In the genomic region with DNA sequence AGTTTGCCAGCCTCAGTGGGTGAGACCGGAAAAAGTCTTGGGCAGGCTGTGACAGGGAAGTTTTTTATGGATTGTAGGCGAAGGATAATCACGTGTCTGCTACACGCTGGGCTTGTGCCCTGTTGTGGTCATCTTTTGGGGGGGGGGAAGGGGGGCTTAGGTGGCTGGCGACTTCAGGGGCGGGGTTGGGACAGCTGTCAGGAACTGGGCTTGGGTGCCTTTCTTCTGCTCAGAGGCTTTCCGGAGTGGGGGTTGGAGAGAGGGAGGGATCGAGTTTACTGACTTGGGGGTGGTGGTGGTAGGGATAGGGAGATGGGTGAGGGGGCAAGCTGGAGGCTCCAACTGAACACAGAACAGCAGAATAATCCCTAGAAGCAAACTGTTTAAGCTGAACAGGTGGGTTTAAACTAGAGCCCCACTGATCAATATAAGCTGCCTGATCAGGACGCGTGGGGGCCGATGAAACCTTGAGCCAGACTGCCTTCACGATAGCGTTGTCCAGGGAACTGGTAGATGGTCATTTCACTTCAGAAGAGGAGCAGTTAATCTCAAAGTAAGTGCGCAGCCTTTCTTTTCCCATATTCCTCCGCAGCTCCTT, we compare ENCODE assay signal across 8 mouse cellular contexts.
A peak's percentile ranks its signal among the peaks of the same experiment; 100 is the strongest.
DNase-seq lines count a peak whose midpoint lies in the region; ATAC-seq and TF ChIP-seq lines count a peak whose summit lies in the region.

No protein-coding gene starts in this region.

- no peak for TF ChIP-seq EP300 in lung, postnatal 0 days (IDR thresholded peaks at IDR 0.05)

- TF ChIP-seq POLR2A in thymus, adult 2 months (IDR thresholded peaks at IDR 0.05; ENCODE audit: control insufficient read depth, extremely low read depth, insufficient read depth, low read length, poor library complexity): no peak

- intact Hi-C loops in heart, postnatal 25 days (cut with DNase I): loop anchor here (1.0 to 5.0 kb wide), 3 partner anchors 76 to 270 kb away; no protein-coding TSS in a partner anchor

- peaks cover 5% of the 10 kb centered on the region for H3K4me1 ChIP-seq in hindbrain, embryonic 12.5 days
- no peaks in the 10 kb centered on the region; the same call in 1 of the 2 replicates for H3K4me1 ChIP-seq in lung, postnatal 0 days (ENCODE audit: insufficient read depth, low read depth, low read length)
- peaks cover 6% of the 10 kb centered on the region for H3K4me1 ChIP-seq in thymus, adult 2 months (replicated peaks; ENCODE audit: control insufficient read depth, insufficient read depth, low read length)

- no peak for ATAC-seq in hindbrain, embryonic 12.5 days (ENCODE audit: low FRiP score)
- peak; percentile 25; the same call in 1 of the 2 replicates for ATAC-seq in lung, postnatal 0 days

- no peaks in the 10 kb centered on the region for H3K36me3 ChIP-seq in hindbrain, embryonic 12.5 days
- H3K36me3 ChIP-seq in lung, postnatal 0 days (ENCODE audit: insufficient read depth, low read length): no peaks in the 10 kb centered on the region
- H3K36me3 ChIP-seq in thymus, adult 2 months (ENCODE audit: control insufficient read depth, insufficient read depth, low read length): no peaks in the 10 kb centered on the region

- peak overlapping the region; percentile 58 for H3K4me2 ChIP-seq in hindbrain, embryonic 12.5 days (replicated peaks)
- peak overlapping the region; percentile 67 for H3K4me2 ChIP-seq in lung, postnatal 0 days (replicated peaks; ENCODE audit: low read depth, low read length)

- peak; percentile 91 for DNase-seq in heart, adult 11 months
- no peak for DNase-seq in heart, postnatal 25 days (ENCODE audit: low spot score)
- peak; percentile 3 for DNase-seq in embryo, embryonic 11.5 days (ENCODE audit: low read depth, low spot score)
- peak; percentile 35 for DNase-seq in lung, postnatal 0 days (ENCODE audit: low spot score)
- DNase-seq in thymus, adult 2 months: no peak
- no peak for DNase-seq in frontal cortex, postnatal 10 days (ENCODE audit: low spot score in 2 of 2)
- no peak for DNase-seq in thymus, postnatal 14 days

- H3K9ac ChIP-seq in hindbrain, embryonic 12.5 days: 0 out of 2 replicates have a peak overlapping the region, but pooled peaks have one; percentile 18
- H3K9ac ChIP-seq in lung, postnatal 0 days (replicated peaks; ENCODE audit: low read depth): no peak overlapping the region

- TF ChIP-seq CTCF in lung, postnatal 0 days (IDR thresholded peaks at IDR 0.05): no peak
- TF ChIP-seq CTCF in thymus, adult 2 months (IDR thresholded peaks at IDR 0.05; ENCODE audit: borderline replicate concordance, control insufficient read depth, extremely low read depth, insufficient read depth, low read length, poor library complexity): no peak

- H3K27ac ChIP-seq in hindbrain, embryonic 12.5 days: no peak overlapping the region
- H3K27ac ChIP-seq in lung, postnatal 0 days (ENCODE audit: low read length): no peak overlapping the region
- H3K27ac ChIP-seq in thymus, adult 2 months (ENCODE audit: control insufficient read depth, insufficient read depth, low read length): no peak overlapping the region

- H3K4me3 ChIP-seq in hindbrain, embryonic 12.5 days: peak overlapping the region; percentile 24; the same call in 1 of the 2 replicates
- H3K4me3 ChIP-seq in lung, postnatal 0 days (ENCODE audit: low read depth, low read length): peak overlapping the region; percentile 33
- no peak overlapping the region for H3K4me3 ChIP-seq in thymus, adult 2 months (ENCODE audit: control insufficient read depth, insufficient read depth, low read length)

- H3K9me3 ChIP-seq in hindbrain, embryonic 12.5 days (replicated peaks): no peaks in the 10 kb centered on the region
- no peaks in the 10 kb centered on the region for H3K9me3 ChIP-seq in lung, postnatal 0 days (ENCODE audit: low read length)

- WGBS in hindbrain, embryonic 12.5 days: 11% methylated on average over 15 of the region's 15 CpGs
- WGBS in lung, postnatal 0 days: 3% methylated on average over 15 of the region's 15 CpGs
- 7% methylated on average over 15 of the region's 15 CpGs for WGBS in thymus, adult 2 months

- 0 out of 2 replicates have a peak, but pooled peaks cover 2% of the 10 kb centered on the region for H3K27me3 ChIP-seq in hindbrain, embryonic 12.5 days
- H3K27me3 ChIP-seq in lung, postnatal 0 days (replicated peaks; ENCODE audit: insufficient read depth, low read length): no peaks in the 10 kb centered on the region
- H3K27me3 ChIP-seq in thymus, adult 2 months (ENCODE audit: control insufficient read depth, insufficient read depth, low read length): no peaks in the 10 kb centered on the region

Comparison
In these comparisons a context has a peak if more than half of its experiments do, and no peak if none do; other contexts are left out.
1. DNase-seq: peak in heart, adult 11 months (single experiment), embryo, embryonic 11.5 days (single experiment) and lung, postnatal 0 days (single experiment); none in heart, postnatal 25 days (single experiment), thymus, adult 2 months (single experiment), frontal cortex, postnatal 10 days (0 of 2) and thymus, postnatal 14 days (single experiment).